Mouse (Mus musculus): ENCODE results near the gene Gm128. TPM values are rescaled to one million over a fixed set of nuclear protein-coding genes. Genes with fewer than 3 reads are reported as not detected.

Gene Gm128
- under 1 TPM in 1 of 2 experiments, not detected in 1; 0.18 TPM for total RNA-seq (2021)

DNA sequence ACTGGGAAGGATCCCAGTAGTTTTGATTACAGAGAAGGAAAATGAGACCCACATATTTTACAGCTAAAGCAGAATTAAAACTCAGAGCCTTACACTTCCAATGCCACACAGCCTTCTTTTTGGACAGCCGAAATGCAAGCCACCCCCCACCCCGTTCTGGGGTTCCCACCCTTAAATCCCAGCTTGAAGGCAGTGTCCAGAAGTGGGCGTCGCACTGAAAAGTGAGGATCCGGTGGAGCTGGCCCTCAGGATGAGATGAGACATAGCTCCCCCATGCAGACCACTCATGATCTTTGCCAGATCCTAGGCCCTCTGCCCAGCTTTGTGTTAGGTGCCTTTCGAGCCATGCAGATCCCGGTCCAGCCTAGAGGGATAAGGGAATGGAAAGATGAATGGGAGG is at the start of gene Gm128:
Gm128 (minus strand) TSS at position 101 of the 400 bp plus-strand sequence.
- no peak for DNase-seq (ENCODE audit: low spot score in 2 of 2)
- intact Hi-C loops (cut with DNase I): no loop called here

- intact Hi-C loops (cut with DNase I): no loop called here
- no peak for DNase-seq (ENCODE audit: low spot score in 2 of 2)
Observed at GRCm38 (mm10) chr3:95291041-95291440, 49.6 kb upstream of the Gm128 start.

DNA sequence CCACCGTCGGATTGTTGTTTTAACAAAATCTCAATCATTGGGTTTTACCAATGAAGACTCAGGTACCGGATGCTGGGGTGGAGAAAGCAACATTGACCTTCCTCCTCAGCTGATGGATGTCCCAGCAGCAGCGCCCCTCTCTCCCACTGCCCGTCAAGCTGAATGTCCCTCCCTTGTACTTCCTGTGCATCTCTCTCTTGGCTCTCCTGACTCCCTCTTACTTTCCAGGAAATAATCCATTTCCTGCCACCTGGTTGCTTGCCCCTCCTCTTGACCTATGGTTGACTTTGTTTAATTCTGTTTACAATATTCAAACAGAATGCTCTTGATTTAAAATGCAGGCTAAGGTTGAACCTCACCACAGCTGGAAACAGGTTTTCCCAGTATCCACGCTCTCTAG is 48.8 kb upstream of the Gm128 start:
- no peak for DNase-seq (ENCODE audit: low spot score in 2 of 2)
- intact Hi-C loops (cut with DNase I): no loop called here

DNA sequence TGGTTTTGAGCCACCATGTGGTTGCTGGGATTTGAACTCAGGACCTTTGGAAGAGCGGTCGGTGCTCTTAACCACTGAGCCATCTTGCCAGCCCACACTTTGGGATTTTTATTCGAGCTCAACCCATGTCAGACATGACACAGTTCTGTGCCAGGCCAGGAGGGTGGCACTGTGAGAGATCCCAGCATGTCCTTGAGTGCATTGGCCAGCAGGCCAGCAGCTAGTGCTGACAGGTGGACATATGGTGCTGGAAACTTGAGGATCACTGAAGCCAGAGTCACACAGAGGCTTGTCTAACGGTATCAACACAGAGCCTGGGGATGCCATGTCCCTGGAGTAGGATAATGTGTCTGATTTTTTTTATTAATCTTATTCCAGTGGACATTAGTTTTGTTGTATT is 48.0 kb upstream of the Gm128 start:
- no peak for DNase-seq (ENCODE audit: low spot score in 2 of 2)
- intact Hi-C loops (cut with DNase I): no loop called here

GRCm38 (mm10) chr3:95287541-95287940 is 46.1 kb upstream of the Gm128 start:
- no peak for DNase-seq (ENCODE audit: low spot score in 2 of 2)
- intact Hi-C loops (cut with DNase I): no loop called here

- intact Hi-C loops (cut with DNase I): no loop called here
Observed at GRCm38 (mm10) chr3:95286510-95286909, 45.1 kb upstream of the Gm128 start.

DNA sequence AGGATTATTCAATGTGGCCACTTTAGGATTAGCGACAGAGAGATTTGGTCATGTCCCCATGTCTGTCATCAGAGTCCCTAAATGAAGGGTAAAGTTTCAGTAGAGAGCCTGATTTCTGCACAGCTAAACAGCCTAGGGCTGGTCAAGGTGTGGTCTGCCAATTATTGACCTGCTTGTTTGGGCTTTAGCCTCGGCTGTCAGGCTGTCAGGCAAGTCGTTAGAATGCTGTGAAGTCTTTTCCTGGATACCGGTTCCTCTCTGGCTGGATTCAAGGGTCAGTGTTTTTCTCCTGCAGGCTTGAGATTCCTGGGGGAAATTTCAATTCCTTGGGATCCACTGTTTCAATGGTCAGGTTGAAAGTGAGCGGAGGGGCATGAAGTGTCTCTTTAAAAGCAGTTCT is 44.6 kb upstream of the Gm128 start:
- intact Hi-C loops (cut with DNase I): no loop called here
- no peak for DNase-seq (ENCODE audit: low spot score in 2 of 2)

More at GRCm38 (mm10) chr3:95286510-95286909, 45.1 kb upstream of the Gm128 start:
- DNase-seq (ENCODE audit: low spot score in 2 of 2): no peak

DNA sequence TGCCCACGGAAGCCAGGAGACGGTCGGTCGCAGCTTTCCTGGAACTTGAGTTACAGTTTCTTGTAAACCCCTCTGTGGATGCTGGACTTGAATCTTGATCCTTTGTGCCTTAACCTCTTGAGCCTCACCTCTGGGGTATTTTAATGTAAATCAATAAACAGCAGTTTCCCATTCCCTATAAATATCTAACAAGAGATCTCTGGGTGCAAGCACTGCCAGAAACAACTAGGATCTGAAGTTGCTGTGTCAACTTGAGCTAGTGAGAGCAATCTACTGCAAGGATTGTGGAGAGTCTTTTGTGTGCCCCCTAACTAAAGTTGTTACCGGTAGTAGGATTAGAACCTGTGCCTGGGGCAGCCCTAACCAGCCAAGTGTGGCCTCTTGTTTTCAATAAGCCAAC is 44.0 kb upstream of the Gm128 start:
- intact Hi-C loops (cut with DNase I): no loop called here
- no peak for DNase-seq (ENCODE audit: low spot score in 2 of 2)

DNA sequence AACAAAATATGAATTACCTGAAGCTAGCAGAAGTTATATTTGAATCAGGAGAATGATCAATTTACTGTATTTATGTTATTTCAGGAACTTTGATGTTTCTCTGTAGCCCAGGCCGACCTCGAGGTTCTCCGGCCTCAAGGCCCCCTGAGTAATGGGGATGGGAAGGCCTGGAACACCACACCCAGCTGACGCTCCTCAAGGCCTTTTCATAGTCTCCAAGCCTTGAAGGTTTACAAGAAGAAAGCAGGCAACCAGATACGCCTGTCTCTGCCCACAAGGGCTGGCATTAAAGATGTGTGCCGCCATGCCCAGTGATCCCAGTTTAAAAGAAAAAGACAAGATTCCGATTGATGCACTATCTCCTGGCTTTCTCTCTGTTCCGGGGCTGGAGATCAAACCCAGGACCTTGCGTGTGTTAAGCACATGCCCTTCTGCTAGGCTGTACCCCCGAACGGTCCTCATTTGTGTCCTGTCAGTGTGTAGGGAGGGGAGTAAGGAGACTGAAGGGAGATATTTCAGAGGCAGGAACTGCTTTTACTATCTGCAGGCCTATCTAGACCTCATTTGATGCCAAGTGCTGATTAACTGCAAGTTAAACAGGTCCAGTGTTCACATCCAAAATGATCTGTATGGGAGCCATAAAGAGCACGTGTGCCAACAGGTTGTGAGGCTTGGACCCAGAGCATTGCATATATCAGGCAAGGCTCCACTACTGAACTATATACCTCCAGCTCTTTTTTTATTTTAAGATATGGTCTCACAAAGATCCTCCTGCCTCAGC is 43.3 kb upstream of the Gm128 start:
- intact Hi-C loops (cut with DNase I): loop anchor here (5.0 kb wide), 1 partner anchor 57 kb away; the partner anchor contains the start of gene Cdc42se1

DNA sequence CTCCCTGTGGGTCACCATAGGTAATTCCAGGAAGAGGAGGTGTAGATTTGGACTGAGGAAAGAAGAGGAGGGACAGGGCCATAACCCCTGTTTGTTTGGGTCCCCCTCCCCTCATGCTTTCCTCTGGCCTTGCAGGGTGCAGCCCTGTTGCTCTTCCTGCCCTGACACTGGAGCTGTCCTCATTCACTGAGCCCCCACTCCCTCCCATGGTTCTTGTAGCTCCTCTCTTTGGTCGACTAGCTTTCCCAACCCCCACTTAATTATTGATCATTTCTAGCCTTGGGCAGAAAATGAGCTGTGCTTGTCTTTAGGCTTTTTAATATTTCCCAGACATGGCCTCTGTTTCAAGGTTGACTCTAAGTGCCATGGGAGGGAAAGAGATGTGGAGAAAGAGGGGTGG is 42.7 kb upstream of the Gm128 start:
- DNase-seq (ENCODE audit: low spot score in 2 of 2): no peak
- intact Hi-C loops (cut with DNase I): loop anchor here (5.0 kb wide), 1 partner anchor 57 kb away; the partner anchor contains the start of gene Cdc42se1

More for the DNA sequence above, 43.3 kb upstream of the Gm128 start:
- DNase-seq (ENCODE audit: low spot score in 2 of 2): no peak

DNA sequence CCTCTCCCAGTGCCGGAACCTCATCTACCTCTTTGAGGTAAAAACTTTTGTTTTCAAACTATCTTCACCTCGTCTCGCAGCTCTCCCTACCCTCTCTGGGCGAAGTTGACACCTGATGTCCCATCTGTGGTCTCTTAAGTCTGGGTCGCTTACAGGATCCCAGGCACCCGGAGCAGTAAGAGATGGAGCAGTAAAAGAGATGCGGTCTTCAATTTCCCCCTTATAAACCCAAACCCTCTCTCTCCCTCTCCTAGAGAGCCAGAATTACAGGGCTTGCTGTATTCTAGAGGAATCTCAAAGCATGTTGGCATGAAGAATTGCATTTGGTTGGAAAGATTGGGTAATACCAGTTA is 42.2 kb upstream of the Gm128 start:
- intact Hi-C loops (cut with DNase I): loop anchor here (2.0 to 5.0 kb wide), 2 partner anchors 31 to 56 kb away; partner anchors contain the start of genes Cdc42se1 and Cers2
- no peak for DNase-seq (ENCODE audit: low spot score in 2 of 2)

DNA sequence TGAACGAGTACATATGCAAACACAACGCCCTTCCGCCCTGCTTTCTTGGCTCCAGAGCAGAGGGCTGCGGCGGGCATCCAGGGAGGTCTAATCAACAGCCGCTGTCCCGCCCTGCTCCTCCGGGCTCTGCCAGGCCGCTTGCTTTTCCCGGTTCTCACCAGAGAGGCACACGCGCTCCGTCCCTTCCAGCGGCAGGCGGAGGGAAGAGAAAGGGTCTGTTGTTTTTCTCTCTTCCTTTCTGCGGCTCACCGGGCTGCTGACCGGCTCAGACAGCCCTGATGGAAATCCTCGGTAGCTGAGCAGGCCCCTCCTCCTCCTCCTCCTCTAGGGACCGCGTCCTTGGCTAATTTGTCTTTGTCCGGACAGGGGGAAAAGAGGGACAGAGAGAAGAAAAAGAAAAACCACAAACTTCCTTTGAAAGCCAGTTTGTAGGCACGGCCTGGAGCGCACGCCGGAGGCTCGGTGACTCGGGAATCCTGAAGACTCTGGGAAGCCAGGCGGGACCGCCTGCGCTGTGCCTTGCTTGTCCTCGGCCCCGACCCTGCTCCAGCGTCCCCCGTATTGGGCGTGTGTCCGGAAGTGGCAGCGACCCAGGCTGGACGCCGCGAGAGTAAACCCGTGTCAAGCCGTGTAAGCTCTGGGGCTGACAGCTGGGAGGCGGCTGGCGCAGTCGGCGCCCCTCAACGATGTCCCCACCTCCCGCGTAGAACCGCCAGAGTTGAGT is 41.6 kb upstream of the Gm128 start:
- intact Hi-C loops (cut with DNase I): loop anchor here (2.0 to 5.0 kb wide), 2 partner anchors 32 to 56 kb away; partner anchors contain the start of genes Cdc42se1 and Cers2
- peak; percentile 66 to 77 for DNase-seq (ENCODE audit: low spot score in 2 of 2)

- intact Hi-C loops (cut with DNase I): loop anchor here (2.0 to 5.0 kb wide), 2 partner anchors 32 to 55 kb away; partner anchors contain the start of genes Cdc42se1 and Cers2
- peak; percentile 13 to 41 for DNase-seq (ENCODE audit: low spot score in 2 of 2)
Observed at GRCm38 (mm10) chr3:95282381-95282864, 41.0 kb upstream of the Gm128 start.

- peak; percentile 98 to 99 for DNase-seq (ENCODE audit: low spot score in 2 of 2)
- intact Hi-C loops (cut with DNase I): loop anchor here (2.0 to 5.0 kb wide), 2 partner anchors 33 to 54 kb away; partner anchors contain the start of genes Cdc42se1 and Cers2
Observed at GRCm38 (mm10) chr3:95281216-95282126, 40.1 kb upstream of the Gm128 start, which contains the start of the genes Mindy1 and Prune1. Gene Mindy1 (plus strand): TSS chr3:95281345. Gene Prune1 (minus strand): TSS chr3:95282076.

GRCm38 (mm10) chr3:95280747-95281146 is 39.3 kb upstream of the Gm128 start:
- intact Hi-C loops (cut with DNase I): loop anchor here (5.0 kb wide), 1 partner anchor 53 kb away; the partner anchor contains the start of gene Cdc42se1
- peak; percentile 25 to 36 for DNase-seq (ENCODE audit: low spot score in 2 of 2)

DNA sequence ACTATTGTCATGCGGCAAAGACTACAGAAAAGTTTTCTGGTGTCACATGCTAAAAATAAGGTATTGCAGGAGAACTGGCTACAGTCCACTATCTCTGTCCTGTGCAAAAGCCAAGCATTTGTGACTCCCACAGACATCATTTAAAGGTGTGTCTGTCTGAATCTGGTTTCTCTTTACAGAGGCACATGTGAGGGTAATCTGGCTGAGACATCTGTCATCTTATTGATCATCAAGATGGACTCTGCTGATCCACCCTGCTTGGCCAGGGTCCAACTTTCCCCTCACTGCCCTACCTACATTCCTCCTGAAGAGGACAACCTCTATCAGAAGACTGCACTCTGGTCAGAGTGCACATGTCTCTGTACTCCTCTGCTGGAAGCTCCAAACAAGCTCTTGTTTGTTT is 35.8 kb upstream of the Gm128 start:
- DNase-seq (ENCODE audit: low spot score in 2 of 2): no peak
- intact Hi-C loops (cut with DNase I): no loop called here

DNA sequence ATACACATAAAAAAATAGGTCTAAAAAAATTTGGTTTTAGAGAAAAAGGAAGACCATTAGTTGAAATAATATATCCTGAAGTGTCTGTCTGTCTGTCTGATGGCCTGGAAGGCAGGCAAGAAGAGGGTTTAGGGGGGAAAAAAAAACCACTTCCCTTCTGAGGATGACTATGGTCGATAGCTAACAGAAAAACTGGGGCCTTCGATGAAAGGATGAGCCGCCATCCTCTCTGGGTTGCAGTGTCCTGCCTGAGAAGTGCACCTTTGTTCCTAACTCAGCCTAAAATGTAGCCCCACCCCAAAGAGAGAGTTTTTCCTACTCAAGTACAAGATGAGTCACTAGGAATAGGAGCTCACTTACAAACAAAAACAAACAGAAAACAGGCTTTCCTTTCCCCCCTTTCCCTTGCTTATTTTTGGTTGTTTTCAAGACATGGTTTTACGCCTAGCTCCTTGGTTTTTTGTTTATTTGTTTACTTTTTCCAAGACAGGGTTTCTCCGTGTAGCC is 35.1 kb upstream of the Gm128 start:
- DNase-seq (ENCODE audit: low spot score in 2 of 2): no peak
- intact Hi-C loops (cut with DNase I): no loop called here

DNA sequence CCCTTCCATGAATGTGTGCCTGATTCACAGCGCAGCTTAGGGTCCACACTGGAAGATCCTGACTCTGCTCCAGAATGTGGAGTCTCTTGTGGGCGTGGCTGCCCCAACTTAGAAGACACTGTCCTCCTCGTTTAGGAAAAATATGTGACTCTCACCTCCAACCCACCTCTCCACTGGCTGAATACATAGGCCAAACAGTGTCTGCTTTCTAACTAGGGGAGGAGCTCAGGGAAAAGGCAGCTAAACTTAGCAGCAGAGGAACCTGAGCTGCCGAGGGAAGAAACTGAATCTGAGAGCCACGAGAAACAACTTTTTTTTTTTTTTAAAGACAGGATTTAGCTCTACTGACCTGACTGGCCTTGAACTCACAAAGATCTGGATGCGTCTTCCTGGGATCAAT is 33.8 kb upstream of the Gm128 start:
- DNase-seq (ENCODE audit: low spot score in 2 of 2): no peak
- intact Hi-C loops (cut with DNase I): no loop called here

- no peak for DNase-seq (ENCODE audit: low spot score in 2 of 2)
- intact Hi-C loops (cut with DNase I): no loop called here
Observed at GRCm38 (mm10) chr3:95274453-95274852, 33.1 kb upstream of the Gm128 start.
